Mouse (Mus musculus) small intestine, adult 2 months (tissue): ENCODE data around the gene Stxbp3.

Experiments used
- CTCF ChIP-seq: fragments of 200-500 bp; IDR thresholded peaks from 2 replicates; pipeline ENCODE4 v1.5.1; 2012; ENCODE audit warnings: low read depth, mild to moderate bottlenecking, control low read depth, inconsistent platforms, low read length, moderate library complexity, mixed read lengths; ENCODE audit not compliant: insufficient replicate concordance, insufficient read length; ENCODE audit errors: extremely low read depth
- POLR2A ChIP-seq: fragments of 200-500 bp; IDR thresholded peaks from 2 replicates; pipeline ENCODE4 v1.6.1; 2012; ENCODE audit warnings: low read depth, mild to moderate bottlenecking, control low read depth, inconsistent platforms, low read length, moderate library complexity

- TF ChIP-seq POLR2A = no peak
- no peak for TF ChIP-seq CTCF
These were observed 77.7 kb downstream of the Stxbp3 start for GRCm38 (mm10) chr3:108762597-108763111.
